Mouse (Mus musculus): Measurements from ENCODE around the gene Fzd2.
"Not testable (repeated sequence)": the region's sequence is repeated elsewhere in the genome, so short reads cannot be mapped to it uniquely, and the experiment has no call there.

The Fzd2 gene

DNA sequence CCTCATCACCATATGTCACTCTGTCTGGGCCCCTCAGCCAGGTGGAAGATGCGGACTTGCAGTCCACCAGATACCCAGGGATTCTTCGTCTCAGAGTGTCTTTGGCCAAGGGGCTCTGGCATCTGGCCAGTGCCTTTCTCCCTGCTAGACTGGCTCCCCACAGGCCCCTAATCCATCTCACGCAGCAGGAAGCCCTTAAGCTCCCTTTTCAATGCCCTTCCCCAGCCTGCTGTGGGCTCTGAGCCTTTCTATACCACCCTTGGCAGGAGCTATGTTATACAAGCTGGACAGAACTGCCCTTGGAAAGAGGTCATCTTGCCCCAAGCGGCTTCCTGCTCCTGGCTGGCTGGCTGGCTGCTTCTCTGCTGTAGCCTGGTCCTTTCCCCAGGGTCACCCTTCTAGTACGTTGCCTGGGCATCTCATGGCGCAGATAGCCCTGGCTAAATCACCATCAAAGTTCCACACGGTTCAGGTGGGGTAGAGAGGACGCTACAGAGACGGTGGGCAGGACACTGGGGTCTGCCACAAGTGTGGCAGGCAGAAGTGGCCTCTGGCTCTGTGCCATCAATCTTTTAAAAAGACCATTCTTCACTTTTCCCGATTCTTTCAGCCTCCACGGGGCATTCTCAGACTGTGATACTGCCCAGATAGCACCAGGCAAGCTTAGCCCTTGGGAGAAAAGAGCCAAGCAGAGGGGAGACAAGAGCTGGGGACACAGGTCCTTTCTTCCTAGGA lies 22.7 kb upstream of the Fzd2 start:
- DNase-seq (ENCODE audit: low spot score in 2 of 2): no peak

DNA sequence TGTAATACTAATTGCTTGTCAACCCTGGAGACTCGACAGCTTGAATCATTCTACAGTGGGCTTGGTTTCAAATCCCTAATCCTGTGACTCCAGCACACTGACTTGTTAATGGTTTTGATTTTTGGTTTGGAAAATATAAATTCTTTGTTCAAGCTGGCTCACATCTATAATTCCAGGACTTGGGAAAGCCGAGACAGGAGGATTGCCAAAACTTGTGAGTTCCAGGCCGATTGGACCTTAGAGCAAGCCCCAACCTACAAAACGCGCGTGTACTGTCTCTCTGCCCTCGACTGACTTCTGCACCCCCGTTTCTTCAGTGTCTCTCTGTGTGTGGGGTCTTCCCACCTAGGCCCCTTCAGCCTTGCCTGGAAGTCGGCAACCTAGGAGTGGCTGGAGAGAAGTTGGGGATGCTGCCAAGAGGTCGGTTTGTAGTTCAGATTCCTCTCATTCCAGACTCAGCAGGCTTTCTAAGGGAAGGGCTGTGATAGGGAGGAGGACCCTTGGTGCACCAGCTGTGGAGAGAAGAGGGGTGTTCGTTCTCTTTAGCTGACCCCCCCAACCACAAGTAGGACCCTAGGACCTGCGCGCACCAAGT lies 22.1 kb upstream of the Fzd2 start:
- DNase-seq (ENCODE audit: low spot score in 2 of 2): no peak

DNA sequence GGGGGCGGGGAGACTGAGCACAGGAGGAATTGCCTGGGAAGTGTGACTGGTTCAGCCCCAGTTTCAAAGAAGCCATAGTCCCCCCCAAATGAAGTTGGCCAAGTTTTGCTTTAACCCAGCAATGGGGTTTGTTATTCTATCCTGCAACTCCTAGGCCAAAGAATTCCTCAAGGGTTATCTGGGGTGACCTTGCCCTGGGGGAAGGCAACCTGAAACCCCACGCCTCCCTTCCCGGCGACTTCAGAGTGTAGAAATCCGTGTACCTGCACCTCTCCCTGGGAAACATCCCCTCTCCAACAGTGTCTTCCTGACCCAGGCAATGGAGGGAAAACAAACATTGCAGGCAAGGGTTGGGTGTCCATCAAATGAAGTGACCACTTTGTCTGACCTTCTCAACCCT lies 21.5 kb upstream of the Fzd2 start:
- DNase-seq (ENCODE audit: low spot score in 2 of 2): no peak

DNA sequence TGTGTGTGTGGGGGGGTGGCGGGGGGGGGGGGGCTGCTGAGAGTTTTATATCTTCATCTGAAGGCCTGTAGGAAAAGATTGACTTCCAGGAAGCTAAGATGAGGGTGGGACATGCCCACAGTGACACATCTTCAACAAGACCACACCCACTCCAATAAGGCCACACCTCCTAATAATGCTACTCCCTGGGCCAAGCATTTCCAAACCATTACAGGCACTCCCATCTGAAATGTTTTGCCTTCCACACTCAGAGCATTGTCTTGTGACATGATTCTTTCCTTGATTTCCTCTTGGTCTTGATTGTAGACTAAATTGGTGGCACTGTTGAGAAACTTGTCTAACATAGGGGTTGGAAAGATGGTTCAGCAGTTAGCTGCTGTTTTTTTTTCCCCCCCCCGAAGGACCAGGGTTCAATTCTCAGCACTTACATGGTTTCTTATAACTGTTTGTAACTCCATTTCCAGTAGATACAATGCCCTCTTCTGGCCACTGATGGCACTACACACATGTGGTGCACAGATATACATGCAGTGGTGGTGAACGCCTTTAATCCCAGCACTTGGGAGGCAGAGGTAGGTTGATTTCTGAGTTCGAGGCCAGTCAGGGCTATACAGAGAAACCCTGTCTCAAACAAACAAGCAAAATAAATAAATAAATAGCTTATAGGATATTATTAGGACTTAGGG lies 17.6 kb upstream of the Fzd2 start:
- no peak for DNase-seq (ENCODE audit: low spot score in 2 of 2)

DNA sequence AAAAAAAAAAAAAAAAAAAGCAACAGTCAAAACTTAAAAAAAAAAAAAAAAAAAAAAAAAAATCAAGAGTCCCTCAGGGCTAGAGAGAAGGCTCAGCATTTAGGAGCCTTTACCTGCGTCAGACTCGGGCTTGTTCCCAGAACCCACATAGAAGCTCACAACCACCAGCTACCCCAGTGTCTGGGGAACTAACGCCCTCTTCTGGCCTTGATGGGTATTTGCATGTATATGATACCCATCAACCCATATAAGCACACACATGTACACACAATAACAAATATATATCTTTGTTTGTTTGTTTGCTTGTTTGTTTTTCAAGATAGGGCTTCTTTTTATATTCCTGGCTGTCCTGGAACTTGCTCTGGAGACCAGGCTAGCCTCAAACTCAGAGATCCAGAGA lies 16.6 kb upstream of the Fzd2 start:
- DNase-seq (ENCODE audit: low spot score in 2 of 2): no peak

DNA sequence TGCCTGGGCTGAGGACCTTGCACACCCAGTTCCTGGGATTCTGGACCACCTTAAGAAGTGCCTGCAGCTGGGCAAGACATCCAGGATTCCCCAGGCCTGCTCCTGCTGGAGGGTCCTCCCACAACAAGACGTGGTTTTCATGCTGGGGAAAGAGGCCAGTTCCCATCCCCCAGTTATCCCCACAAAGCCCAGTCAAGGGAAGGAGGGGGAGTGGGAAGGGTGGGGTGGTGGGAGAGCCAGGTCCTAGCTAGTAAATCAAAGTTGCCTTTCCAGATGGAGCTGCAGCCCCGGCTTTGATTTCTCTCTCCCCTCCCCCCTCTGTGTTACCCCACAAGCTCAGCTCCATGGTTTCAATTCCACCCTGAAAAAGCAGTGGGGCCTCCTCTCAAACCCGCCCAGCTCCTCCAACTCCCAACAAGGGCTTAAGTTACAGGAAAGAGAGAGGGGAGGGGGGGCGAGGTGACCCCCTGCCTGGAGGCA lies 8.8 kb upstream of the Fzd2 start:
- DNase-seq (ENCODE audit: low spot score in 2 of 2): no peak

DNA sequence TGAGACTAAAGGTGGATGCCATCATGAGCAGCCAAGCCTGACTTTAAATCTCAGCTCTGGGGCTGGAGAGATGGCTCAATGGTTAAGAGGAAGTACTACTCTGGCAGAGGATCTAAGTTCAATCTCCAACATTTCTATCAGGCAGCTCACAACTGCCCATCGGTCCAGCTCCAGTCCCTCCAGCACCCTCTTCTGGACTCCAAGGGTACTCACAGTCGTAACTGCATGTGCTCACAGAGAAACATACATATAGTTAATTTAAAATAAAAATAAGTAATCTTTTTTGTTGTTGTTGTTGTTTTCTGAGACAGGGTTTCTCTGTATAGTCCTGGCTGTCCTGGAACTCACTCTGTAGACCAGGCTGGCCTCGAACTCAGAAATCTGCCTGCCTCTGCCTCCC lies 4.3 kb upstream of the Fzd2 start:
- no peak for DNase-seq (ENCODE audit: low spot score in 2 of 2)

DNA sequence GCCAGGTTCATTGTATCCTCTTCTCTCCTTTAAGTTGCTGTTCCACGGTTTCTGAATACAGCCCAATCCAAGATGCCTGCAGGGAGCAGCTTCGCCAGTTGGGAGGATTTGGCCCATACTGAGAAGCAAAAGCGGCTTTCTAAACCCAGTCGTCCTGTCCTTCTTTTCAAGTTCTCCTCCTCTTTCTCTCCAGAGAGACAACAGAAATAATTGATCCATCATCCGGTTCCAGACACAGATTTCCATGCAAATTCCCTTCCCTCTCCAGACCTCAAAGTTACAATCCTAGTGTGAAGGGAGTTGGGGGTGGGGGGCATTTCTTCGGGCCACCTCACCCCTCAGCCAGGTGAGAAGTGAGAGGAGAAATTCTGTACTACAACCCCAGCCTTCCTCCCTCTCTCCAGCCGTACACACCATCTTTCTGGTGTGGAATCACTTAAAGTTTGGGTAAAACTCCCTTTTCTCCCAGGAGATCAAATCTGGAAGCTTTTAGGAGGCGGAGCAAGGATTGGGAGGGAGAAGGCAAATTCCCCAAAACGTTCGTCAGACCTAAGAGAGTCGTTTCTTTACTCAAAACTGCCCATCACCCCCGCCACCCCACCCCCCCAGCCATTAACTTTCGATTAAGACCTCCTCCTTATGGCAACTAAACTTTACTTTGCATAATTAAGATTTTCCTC lies 1.2 kb upstream of the Fzd2 start:
- no peak for DNase-seq (ENCODE audit: low spot score in 2 of 2)

DNA sequence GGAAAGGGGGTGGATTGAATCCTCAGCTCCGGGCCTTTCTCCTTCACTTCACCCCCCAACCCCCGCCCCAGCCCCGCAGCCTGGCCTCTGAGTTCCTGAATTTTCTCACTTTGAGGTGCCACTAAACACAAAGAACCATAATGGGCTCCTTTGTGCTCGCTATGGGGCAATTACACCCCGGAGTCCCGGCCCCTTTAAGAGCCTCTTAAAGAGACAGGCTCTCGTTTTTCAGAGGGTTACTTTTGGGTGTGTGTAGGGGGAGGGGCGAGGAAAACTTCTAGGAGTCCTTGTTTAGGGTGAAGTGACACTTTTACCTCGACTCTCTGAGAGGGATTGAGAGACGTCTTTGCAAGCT lies 723 bp upstream of the Fzd2 start:
- peak; percentile 44 to 64 for DNase-seq (ENCODE audit: low spot score in 2 of 2)

DNA sequence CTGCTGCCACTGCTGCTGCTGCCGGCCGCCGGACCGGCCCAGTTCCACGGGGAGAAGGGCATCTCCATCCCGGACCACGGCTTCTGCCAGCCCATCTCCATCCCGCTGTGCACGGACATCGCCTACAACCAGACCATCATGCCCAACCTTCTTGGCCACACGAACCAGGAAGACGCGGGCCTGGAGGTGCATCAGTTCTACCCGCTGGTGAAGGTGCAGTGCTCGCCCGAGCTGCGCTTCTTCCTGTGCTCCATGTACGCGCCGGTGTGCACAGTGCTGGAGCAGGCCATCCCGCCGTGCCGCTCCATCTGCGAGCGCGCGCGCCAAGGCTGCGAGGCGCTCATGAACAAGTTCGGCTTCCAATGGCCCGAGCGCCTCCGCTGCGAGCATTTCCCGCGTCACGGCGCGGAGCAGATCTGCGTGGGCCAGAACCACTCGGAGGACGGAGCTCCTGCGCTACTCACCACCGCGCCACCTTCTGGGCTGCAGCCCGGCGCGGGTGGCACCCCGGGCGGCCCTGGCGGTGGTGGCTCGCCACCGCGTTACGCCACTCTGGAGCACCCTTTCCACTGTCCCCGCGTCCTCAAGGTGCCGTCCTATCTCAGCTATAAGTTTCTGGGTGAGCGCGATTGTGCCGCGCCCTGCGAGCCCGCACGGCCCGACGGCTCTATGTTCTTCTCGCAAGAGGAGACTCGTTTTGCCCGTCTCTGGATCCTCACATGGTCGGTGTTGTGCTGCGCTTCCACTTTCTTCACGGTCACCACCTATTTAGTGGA lies 769 bp downstream of the Fzd2 start:
- DNase-seq (ENCODE audit: low spot score in 2 of 2): peak; percentile 32 to 43

DNA sequence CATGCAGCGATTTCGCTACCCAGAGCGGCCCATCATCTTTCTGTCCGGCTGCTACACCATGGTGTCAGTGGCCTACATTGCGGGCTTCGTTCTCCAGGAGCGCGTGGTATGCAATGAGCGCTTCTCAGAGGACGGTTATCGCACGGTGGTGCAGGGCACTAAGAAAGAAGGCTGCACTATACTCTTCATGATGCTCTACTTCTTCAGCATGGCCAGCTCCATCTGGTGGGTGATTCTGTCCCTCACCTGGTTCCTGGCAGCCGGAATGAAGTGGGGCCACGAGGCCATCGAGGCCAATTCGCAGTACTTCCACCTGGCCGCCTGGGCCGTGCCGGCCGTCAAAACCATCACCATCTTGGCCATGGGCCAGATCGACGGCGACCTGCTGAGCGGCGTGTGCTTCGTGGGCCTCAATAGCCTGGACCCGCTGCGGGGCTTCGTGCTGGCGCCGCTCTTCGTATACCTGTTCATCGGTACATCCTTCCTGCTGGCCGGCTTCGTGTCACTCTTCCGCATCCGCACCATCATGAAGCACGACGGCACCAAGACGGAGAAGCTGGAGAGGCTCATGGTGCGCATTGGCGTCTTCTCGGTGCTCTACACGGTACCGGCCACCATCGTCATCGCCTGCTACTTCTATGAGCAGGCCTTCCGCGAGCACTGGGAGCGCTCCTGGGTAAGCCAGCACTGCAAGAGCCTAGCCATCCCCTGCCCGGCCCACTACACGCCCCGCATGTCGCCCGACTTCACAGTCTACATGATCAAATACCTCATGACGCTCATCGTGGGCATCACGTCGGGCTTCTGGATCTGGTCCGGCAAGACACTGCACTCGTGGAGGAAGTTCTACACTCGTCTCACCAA lies 1.6 kb downstream of the Fzd2 start:
- peak; percentile 26 to 36 for DNase-seq (ENCODE audit: low spot score in 2 of 2)

DNA sequence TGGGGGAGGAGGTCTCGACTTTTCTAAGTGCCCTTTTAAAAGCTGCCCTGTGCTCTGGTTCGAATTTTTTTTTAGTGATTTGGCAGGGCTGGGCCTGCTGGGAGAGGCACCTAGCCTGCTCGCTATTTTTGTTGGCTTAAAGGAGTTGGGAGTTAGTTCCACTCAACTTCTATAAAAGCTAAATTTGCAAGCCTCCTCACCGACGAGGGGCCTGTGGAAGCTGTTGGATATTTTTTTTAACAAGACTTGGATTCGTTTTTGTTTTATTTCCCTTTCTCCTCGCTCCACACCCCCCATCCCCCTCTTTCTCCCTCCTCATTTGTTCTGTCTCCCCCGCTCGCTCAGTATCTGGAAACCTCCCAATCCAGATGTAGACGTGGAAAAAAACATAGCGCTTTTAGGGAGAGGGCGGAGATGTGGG lies 2.6 kb downstream of the Fzd2 start:
- DNase-seq (ENCODE audit: low spot score in 2 of 2): peak in 1 of 2 experiments; percentile 20

DNA sequence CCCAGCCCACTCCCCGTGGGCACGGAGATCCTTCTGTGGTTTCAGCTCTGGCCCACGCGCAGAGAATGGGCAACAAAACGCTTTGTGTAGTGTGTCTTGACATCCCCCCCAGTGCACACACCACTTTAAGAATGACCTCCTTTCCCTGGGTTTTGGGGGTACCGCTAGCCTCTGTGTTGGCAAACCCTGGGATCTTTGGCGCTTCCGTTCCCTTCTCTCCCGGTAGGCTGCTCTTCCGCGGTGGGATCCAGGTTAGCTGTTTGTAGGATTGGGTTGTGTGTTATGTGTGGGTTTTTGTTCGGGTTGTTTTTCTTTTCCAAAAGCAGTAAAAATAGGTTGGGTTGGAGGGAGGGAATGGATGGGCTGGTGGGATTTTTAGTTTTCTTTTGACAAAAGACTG lies 3.0 kb downstream of the Fzd2 start:
- DNase-seq (ENCODE audit: low spot score in 2 of 2): not testable (repeated sequence)

DNA sequence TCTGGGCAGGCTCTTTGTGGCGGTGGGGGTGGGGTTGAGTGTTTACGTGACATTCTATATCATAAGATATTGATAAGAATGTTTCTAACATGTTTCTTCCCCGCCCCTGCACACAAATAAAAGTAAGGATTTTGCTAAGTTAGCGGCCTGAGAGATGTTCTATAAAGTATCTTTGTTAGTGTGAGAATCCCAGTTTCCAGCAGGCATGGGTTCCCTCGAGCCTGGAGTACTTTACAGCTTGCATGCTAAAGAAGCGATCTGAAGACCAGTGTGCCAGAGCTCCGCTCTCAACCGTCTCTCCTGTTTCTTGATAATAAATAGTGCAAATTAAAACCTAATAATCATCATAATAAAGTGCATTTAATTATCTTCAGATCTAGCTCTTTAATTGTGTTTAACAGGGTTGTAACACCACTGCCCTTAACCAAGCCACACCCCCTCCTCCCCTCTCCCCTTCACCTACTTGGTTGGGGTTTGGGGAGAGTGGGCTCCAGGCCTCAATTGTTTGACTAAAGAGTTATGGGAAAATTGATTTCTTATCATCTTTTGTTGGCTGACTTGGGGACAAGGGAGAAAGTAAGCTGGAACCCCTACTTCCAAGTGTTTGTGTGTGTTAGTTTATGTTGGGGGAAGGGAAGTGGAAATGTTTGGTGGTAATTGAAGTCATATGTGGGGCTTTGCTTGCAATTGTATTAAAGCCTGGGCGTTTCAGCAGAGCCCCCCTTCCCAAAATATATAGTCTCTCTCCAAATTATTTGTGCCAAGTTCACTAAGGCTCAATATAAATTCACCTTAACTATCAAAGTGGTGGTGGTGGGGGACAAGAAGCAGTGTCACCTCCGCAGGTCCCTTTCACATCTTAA lies 3.7 kb downstream of the Fzd2 start:
- DNase-seq (ENCODE audit: low spot score in 2 of 2): no peak

DNA sequence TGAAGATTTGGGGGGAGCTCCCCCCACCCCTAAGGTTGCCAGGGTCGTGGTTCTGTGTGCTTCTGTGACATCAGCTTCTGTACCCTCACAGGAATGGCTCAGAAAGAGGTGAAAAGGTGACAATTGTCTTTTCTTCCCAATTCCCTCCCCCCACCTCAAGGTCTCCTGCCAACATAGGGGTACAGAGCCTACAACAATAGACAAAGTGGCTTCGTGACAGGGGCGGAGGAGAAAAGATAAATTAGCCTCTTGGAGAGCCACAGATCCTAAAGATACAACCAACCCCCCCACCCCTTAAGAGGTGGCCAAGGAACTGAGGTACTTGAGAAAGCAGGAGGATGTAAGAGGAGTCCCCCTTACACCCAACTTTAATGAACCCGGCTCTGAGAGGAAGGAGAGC lies 4.5 kb downstream of the Fzd2 start:
- no peak for DNase-seq (ENCODE audit: low spot score in 2 of 2)

DNA sequence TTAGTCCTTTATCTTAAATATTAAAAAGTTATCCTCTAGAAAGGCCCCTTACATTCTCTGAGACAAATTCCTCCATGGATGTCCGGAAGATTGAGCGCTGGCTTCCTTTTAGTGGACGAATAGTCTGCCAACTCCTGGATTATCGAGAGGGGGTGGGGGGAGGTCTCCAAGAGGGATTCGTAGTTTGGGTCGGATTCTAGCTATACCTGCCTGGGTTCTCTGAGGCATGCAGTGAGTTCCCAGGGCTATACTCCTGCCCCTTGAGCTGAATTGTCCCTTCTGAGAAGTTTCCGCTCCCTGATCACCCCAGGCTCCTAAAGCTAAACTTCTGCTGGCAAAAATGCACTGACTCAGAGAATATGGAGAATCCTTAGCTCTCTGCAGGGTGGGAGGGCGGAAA lies 5.3 kb downstream of the Fzd2 start:
- no peak for DNase-seq (ENCODE audit: low spot score in 2 of 2)

DNA sequence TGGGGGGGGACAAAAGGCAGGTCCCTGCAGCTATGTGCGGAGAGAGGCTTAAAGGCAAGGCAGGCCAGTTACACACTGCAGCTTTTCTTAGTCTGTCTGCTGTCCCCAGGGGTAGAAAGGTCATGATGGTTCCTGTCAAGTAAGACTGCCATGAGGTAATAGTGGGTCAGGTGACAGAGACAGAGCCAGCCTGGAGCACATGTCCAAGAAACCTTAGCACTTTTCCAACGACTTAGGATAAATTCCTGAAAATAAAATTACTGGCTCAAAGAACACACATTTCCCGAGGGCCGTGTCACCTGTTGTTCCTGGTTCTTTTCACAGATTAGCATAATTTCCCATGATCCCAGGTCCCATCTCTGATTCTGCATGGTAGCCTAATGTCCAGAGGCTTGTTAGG lies 6.1 kb downstream of the Fzd2 start:
- DNase-seq (ENCODE audit: low spot score in 2 of 2): no peak

DNA sequence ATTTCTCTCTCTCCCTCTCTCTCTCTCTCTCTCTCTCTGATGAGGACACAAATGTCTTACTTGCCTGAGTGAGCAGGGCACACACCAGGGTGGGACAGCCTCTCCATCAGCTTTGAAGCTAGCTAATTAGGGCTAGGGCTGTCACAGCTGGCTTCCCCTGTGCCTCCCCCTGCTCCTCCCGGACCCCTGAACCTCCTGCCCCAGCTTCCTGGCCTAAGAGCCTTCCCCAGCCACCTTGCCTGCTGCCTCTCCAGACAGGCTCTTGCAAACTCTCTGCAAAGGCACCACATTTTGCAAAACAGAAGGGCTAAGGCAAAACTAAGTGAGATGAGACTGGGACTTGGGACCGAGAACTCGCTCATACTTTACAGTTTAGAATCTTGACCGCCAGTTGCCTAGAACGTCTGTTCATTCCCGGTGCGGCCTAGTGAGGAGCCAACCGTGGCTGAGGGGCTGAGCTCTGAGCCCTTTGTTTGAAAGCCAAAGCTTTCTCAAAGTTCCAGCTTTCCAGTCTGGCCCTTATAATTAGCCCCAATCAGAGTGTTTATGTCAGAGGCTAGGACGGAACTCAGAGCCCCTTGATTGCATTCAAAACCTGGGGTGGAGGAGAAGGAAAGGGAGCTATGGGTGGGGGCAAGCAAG lies 6.6 kb downstream of the Fzd2 start:
- DNase-seq (ENCODE audit: low spot score in 2 of 2): no peak

DNA sequence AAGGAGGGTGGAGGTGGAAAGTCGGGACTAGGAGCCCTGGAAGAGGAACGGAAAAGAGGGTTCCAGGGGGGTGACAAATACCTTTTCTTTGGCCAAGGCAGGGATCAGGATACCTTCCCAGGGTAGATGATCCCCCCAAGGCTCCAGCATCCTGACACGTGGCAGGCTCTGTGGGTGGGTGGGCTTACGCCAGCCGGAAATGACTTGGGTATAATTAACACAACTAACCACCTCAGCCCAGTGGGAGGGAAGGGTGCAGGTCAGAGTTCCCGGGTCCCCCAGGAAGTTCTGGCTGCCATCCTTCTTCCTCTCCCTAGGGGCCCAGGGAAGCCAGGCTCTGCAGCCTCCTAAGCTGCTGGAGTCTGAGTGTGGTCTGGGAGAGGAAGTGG lies 7.1 kb downstream of the Fzd2 start:
- no peak for DNase-seq (ENCODE audit: low spot score in 2 of 2)

Data from urinary bladder, postnatal 36 days (tissue).